Mouse (Mus musculus) C2C12 (cell line): Measurements from ENCODE around the gene Cse1l.

Experiments used
- CTCF ChIP-seq: IDR thresholded peaks from one replicate; pipeline ENCODE4 v1.5.1; 2011; ENCODE audit not compliant: control insufficient read depth, insufficient read depth, insufficient read length
- USF1 ChIP-seq: IDR thresholded peaks from one replicate; pipeline ENCODE4 v1.6.1; 2011; ENCODE audit warnings: low read depth, mild to moderate bottlenecking, control low read depth, moderate library complexity

GRCm38 (mm10) chr2:166906523-166907182 is 813 bp downstream of the Cse1l start:
- TF ChIP-seq CTCF (no peak), USF1 (no peak)
